Mouse (Mus musculus) macrophage (primary cell): Measurements from ENCODE around the gene Hhipl1. TPM values are rescaled to one million over a fixed set of nuclear protein-coding genes. Genes with fewer than 3 reads are reported as not detected.

Experiments used
- H3K27ac ChIP-seq: fragments of 350-480 bp; formaldehyde crosslinking; 2 replicates; pipeline ENCODE4 v1.9.0; 2021
- H3K36me3 ChIP-seq: fragments of 350-480 bp; formaldehyde crosslinking; 2 replicates; pipeline ENCODE4 v1.9.0; 2021; ENCODE audit errors: inconsistent target
- H3K4me3 ChIP-seq: fragments of 350-480 bp; formaldehyde crosslinking; 2 replicates; pipeline ENCODE4 v1.9.0; 2021; ENCODE audit errors: inconsistent target
- H3K79me2 ChIP-seq: fragments of 350-480 bp; formaldehyde crosslinking; 2 replicates; pipeline ENCODE4 v1.9.0; 2021; ENCODE audit errors: inconsistent target
- WGBS: methylation state at CpG from one replicate; pipeline ENCODE4 v1.1.7; 2026; ENCODE audit warnings: inconsistent platforms; ENCODE audit not compliant: missing documents; 5-methylcytosine and 5-hydroxymethylcytosine counted together
- polyA plus RNA-seq: library from polyadenylated mRNA; stranded (reverse); fragments of 250-400 nt; gene quantifications from 3 replicates; pipeline ENCODE4 v1.2.4, GENCODE M21; 2018; ENCODE audit warnings: inconsistent platforms

Gene Hhipl1
- polyA plus RNA-seq, 1 experiment from 2014 or later: not detected

DNA sequence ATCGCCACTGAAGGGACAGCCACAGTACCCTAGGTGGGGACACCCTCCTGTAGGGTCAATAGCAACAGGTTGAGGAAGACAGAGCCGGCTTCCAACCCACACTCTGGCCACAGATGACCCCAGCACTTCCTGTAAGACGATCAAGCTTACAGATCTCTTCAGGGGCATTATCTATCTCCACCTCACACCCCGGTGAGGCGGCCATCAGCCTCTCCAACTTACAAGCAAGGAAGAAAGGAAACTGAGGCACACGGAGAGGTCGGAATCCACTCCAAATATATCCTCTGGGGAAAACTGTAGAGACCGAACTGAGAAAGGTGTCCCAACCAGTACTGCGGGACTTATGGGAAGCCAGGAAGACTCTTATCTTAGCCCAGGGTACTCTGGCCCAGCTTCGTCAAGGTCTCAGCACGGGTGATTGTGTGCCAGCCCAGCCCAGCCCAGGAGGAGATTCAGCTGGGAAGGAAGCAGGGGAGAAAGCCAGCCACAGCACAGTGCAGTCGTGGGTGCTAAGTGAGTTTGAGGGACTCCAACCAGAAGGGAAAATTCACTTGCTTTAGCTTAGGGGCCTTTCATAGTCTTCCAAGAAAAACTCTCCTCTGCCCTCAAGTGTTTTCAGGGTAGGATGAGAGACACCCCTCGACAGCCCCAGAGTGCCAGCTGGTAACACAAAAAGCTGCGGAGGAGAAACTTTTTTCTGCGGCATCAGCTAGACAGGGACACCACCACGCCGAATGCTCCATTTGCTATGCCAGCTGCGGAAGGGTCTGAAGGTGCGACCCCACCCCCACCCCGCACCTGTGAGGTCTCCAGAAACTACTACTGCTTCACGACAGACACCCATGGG is 32.4 kb upstream of the Hhipl1 start:
- no peak overlapping the region for H3K4me3 ChIP-seq
- no peaks in the 10 kb centered on the region for H3K79me2 ChIP-seq
- 35% methylated on average over 18 of the region's 21 CpGs for WGBS
- no peak overlapping the region for H3K27ac ChIP-seq
- no peaks in the 10 kb centered on the region for H3K36me3 ChIP-seq

DNA sequence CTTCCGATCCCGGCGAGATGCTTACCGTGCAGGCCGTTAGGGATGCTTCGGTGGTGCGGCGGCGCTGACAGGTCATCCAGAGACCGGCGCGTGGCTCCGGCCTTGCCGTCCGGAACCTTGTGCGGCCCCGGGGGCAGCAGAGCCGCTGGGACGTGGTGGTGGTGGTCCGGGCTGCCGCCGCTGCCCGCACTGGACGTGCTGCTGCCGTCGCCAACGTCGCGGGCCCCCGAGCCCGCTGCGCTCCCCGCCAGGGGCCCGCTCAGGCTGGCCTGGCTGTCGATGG is 31.8 kb upstream of the Hhipl1 start:
- H3K27ac ChIP-seq: no peak overlapping the region
- H3K4me3 ChIP-seq: no peak overlapping the region
- no peaks in the 10 kb centered on the region for H3K36me3 ChIP-seq
- H3K79me2 ChIP-seq: no peaks in the 10 kb centered on the region
- 5% methylated on average over 33 of the region's 35 CpGs for WGBS

DNA sequence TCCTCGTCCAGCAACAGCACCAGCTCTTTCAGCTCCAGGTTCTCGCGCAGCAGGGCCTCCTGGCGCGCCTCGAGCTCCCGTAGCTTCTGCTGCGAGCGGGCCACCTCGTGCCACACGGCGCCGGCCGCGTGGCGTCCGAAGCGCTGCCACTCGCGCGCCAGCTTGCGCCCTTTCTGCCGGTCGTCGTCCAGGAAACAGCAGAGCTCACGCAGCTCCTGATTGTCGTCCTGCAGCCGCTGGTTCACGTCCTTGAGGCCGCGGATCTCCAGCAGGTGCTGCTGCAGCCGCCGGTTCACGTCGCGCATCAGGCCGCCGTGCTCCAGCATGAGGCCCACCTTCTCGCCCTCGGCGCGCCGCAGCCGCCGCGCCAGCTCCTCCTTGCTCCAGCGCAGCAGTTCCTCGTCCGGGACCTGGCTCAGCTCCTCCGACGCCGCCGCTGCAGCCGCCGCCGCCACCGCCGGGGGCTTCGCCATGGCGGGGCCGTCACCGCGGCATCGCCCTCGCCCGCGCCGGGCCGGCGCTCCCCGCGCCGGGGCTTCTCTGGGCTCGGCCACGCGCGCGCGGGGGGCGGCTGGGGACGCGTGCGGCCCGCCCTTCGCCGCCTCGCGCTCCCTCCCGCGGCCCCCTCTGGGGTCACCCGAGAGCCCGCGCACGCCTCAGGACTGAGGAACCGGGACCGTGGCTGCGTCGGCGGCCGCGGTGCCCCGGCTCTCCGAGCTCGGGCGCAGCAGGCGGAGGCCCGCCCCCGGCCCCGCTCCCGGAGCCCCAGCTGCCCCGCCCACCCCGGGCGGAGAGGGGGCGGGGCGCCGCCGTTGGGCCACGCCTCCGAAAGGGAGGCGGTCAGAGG is 31.2 kb upstream of the Hhipl1 start, which contains the start of gene Ccdc85c:
Ccdc85c (minus strand) TSS at position 765 of the 847 bp plus-strand sequence.
- Histone ChIP-seq H3K79me2 (no peaks in the 10 kb centered on the region), H3K36me3 (no peaks in the 10 kb centered on the region), H3K4me3 (peak within 1 kb of the TSS; percentile 15), H3K27ac (no peak within 1 kb of the TSS)
- WGBS: 2% methylated on average over 89 of the region's 120 CpGs

DNA sequence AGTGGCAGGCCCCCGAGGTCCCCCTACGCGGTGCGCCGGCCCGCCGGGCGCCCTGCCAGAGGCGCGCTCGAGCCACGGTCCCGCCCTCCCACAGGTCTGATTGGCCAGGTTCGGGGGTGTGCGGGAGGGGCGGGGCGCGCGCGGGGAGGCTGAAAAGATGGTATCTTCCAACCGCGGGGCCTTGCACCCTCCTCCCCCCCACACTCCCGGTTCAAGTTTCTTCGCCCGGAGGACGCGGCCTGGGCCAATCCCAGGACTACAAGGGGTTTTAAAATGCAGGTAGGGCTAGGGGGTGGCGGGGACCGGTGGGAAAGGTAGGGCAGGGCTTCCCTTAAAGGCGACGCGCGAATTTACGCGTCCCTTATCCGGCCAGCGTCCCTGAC is 30.6 kb upstream of the Hhipl1 start:
- Histone ChIP-seq H3K79me2 (no peaks in the 10 kb centered on the region), H3K4me3 (peak overlapping the region; percentile 15), H3K36me3 (no peaks in the 10 kb centered on the region), H3K27ac (no peak overlapping the region)
- 3% methylated on average over 37 of the region's 37 CpGs for WGBS

DNA sequence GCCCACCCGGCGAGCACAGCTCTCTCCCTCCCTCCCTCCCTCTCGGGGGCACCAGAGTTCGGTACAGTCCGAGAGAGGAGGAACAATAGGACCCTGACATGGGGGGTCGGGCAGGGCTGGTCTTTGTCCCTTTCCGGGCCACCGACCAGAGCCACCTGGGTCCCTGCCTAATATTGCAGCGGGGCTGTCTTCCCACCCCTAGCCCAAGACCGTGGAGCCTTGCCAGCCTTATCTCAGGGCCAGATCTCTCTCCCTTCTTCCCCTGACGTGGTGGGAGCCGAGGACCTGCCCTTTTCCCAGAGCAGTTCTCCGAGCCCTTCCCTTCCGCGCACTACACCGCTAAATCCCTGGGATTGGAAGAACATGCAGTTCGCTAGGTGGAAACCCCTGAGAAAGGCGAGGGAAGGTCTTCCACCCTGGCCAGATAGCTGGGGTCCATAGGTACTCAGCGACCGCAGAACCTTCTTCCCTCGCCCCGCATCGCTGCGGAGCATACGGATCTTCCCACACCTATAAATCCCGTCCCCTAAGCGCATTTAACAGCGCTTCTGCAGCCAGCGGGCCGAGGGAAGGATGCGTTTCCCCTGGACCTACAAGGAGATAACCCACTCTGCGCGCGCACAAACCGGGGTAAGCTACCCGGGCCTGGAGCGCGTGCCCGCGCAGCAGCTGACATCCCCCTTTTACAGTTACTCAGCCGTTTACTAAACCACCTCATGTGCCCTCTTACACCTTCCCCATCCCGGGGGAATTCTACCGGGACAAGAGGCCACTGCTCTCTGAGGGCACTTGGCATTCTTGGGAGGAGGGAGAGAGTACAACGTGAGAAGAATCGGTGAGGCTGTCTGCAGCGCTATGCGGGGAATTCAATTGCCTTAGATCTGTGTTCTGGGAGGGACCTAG is 29.9 kb upstream of the Hhipl1 start:
- H3K4me3 ChIP-seq: peak overlapping the region; percentile 15
- no peaks in the 10 kb centered on the region for H3K36me3 ChIP-seq
- H3K27ac ChIP-seq: no peak overlapping the region
- H3K79me2 ChIP-seq: no peaks in the 10 kb centered on the region
- WGBS: 3% methylated on average over 47 of the region's 47 CpGs

DNA sequence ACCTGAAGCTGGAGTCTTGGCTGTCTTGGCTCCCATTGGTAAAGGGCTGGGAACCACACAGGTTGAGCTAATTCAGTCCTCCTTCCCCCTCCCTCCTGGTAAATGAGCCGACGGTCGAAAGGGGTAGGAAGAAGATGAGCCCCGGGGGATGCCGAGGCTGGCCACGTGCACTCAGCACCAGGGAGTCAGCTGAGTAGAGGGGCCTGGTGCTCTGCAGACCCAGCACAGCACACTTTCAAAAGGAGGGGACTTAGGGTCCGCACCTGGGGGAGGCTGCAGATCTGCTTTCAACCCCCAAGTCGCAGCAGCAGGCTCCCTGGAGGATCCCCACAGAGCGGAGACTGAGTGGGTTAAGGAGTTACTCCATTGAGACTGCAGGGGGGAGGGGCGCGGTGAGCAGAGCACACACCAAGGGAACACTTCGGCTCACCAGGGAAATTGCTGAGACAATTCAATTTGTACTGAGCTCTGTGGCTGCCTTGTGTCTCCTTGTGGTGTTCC is 28.7 kb upstream of the Hhipl1 start:
- H3K79me2 ChIP-seq: no peaks in the 10 kb centered on the region
- H3K27ac ChIP-seq: no peak overlapping the region
- no peak overlapping the region for H3K4me3 ChIP-seq
- H3K36me3 ChIP-seq: no peaks in the 10 kb centered on the region
- WGBS: 29% methylated on average over 12 of the region's 12 CpGs

DNA sequence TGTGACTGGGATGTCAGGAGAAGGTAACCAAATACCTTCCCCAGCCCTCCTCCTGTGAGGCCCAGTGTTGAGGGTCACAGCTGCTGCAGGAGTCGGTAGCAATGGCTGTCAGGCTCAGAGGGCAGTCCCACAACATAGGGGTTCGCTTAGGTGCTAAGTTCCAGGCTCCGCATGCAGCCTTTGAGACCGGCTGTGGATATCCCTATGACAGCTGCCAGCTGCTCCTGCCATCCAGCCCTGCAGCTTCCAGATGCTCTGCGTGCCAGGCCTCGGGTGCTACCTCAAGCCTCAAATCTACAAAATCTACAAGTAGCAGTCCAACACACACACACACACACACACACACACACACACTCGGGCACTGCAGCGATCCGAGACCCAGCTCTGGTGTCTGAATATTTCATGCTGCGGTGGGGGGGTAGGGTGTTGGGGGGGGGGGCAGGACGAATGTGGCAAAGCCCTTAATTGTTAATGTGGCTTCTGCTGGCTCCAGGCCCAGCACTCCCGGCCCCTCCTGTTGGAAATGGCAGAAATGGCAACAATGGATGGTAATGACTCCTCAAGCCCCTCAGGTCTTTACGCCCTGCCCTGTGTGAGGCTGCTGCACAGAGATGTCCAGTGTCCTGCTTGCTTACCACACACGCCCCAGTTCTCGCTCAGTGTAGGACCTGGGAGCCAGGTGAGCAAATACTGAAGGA is 27.7 kb upstream of the Hhipl1 start:
- H3K79me2 ChIP-seq: no peaks in the 10 kb centered on the region
- H3K36me3 ChIP-seq: no peaks in the 10 kb centered on the region
- H3K4me3 ChIP-seq: no peak overlapping the region
- 78% methylated on average over 13 of the region's 15 CpGs for WGBS
- H3K27ac ChIP-seq: no peak overlapping the region

DNA sequence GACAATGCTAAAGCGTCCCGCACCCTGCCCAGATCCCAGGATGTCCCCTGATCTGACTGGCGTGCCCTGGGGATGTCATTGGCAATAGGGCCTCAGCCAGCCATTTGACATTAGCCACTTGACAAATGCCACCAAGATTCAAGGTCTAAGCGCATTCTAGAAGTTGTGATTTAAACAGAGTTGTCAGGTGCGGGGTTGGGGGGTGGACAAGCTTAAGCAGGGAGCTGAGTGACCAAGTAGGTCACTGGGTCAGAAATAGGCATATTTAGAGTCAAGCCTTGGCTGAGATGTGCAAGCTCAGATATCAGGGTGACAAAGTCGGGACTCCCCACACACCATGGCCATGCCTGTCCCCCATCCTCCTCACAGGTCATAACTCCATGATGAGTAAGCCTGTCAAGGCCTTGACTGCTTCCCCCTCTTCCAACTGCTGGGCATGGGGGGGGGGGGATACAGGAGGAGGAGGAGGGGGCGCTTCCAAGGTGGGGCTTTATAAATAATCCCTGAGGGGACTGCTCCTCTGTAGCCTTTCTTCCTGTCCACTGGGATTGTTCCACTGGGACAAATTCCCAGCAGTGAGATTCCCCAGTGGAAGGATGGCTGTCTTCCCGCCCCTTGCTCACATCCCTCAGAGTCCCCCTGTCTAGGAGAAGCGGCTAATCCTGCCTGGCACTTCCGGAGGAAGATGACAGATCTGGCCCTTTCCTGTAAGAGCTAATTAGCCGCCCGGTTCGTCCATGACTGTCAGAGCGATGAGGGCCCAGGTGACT is 21.4 kb upstream of the Hhipl1 start:
- no peak overlapping the region for H3K4me3 ChIP-seq
- no peaks in the 10 kb centered on the region for H3K79me2 ChIP-seq
- no peak overlapping the region for H3K27ac ChIP-seq
- H3K36me3 ChIP-seq: no peaks in the 10 kb centered on the region
- 72% methylated on average over 14 of the region's 14 CpGs for WGBS

DNA sequence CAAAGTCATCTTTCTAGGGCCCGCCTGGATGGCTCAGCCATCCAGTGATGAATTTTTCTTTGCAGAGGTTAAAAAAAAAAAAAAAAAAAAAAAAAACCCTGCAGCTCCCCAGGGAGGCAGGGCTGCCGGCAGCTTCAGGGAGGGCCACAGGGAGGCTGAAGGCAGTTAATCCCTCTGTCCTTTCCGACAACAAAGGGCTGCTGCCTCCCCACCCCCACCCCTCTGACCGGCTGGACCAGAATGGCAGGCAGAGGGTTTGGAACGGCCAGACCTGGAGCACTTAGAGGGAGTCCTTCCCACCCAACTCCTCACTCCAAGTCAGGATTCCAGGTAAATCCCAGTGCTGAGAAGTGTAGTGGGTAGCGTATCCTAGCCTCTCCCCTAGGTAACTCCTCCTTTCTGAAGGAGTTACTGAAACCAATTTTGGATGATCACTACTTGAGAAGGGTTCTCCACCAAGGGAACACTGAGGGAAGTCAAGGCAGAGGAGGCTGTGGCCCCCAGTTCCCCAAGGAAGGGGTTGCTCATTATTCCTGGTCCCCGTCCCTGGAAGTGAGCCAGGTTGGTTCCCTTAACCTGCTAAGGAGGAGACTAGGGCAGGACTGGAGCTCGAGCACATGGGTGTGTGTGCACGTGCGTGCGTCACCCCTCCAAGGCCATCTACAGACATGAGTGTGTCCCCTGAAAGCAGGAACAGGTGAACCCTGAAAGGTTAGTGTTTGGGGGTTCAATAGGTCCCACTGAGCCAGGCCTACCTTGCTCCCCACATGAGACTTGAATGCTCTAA is 20.7 kb upstream of the Hhipl1 start:
- Histone ChIP-seq H3K36me3 (no peaks in the 10 kb centered on the region), H3K27ac (no peak overlapping the region), H3K79me2 (no peaks in the 10 kb centered on the region), H3K4me3 (no peak overlapping the region)
- 68% methylated on average over 10 of the region's 11 CpGs for WGBS

DNA sequence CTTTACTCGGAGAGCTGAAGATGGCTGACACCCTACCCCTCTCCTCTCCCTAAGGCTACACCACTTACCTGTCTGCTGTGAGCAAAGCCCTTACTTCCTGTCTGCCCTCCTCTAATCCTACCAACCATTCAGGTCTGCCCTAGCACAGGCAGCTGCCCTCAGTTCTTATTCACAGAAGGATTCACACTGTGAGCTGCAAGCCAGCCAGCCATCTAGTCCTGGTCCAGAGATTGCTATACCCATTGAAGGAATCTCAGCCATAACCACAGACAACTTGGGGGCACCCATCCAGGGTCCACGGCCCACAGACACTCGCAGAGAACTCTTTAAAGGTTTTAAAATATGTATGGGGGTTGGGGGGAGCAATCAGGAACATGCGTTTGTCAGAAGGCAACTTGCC is 19.7 kb upstream of the Hhipl1 start:
- Histone ChIP-seq H3K79me2 (no peaks in the 10 kb centered on the region), H3K27ac (no peak overlapping the region), H3K36me3 (no peaks in the 10 kb centered on the region), H3K4me3 (no peak overlapping the region)
- WGBS: 83% methylated on average over 4 of the region's 4 CpGs

DNA sequence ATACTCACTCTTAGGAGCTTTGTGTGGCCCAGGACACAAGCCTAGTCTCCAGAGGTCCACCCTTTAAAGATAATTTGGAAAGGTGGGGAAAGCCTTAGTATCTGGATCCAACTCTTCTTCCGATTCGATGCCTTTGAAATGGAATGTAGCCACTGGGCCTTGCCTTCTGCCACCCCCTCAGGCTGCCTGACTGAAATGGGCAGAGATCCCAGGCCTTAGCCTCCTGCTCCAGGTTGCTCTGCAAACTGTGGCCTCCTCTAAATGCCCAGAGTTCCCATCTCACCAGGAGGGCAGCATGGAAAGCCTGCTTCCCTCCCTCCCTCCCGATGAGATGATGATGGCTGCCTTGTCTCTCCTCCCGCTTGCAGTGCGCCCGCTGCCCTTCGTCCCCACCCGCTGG is 19.1 kb upstream of the Hhipl1 start:
- Histone ChIP-seq H3K4me3 (no peak overlapping the region), H3K79me2 (no peaks in the 10 kb centered on the region), H3K36me3 (no peaks in the 10 kb centered on the region), H3K27ac (no peak overlapping the region)
- 95% methylated on average over 4 of the region's 8 CpGs for WGBS

DNA sequence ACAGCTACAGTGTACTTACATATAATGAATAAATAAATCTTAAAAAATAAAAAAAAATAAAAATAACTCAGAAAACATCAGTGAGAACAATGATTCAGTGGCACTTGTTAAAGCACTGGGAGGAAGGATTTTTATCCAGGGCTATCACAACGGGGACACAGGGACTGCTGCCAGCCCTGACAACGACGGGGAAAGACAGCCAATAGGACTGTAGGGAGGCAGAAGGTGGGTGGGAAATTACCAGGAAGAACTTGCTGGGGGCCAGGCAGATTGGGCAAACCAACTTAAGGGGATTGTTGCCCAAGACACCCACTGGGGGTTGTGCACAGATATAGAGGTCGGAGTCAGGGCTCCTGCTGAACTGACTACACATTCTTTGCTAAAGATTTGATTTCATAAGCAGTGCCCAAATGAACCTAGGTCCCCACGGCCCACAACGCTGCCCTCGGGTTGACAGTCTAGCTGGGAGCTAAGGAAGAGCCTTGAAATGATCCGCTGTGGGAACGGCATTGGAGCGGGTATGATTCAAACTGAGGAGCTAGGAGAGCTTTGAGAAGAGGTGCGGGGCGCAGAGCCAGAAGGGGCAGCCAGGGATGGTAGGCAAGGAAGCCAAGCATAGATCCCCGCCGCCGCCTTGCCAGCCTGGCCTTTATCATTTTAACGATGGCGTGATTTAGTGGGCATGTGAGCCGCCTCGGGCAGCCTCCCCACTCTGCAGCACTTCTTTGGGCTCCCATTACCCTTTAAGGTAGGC is 17.8 kb upstream of the Hhipl1 start:
- 94% methylated on average over 19 of the region's 19 CpGs for WGBS
- Histone ChIP-seq H3K4me3 (no peak overlapping the region), H3K36me3 (no peaks in the 10 kb centered on the region), H3K79me2 (no peaks in the 10 kb centered on the region), H3K27ac (no peak overlapping the region)
